Mouse (Mus musculus) lung, postnatal 0 days (tissue): ENCODE data around the gene Sstr4.

Experiments
- CTCF ChIP-seq: IDR thresholded peaks from 2 replicates; pipeline ENCODE4 v1.5.1; 2016; ENCODE audit warnings: antibody characterized with exemption, mild to moderate bottlenecking
- EP300 ChIP-seq: IDR thresholded peaks from 2 replicates; pipeline ENCODE4 v1.6.1; 2016; ENCODE audit warnings: antibody characterized with exemption, mild to moderate bottlenecking, control low read depth

DNA sequence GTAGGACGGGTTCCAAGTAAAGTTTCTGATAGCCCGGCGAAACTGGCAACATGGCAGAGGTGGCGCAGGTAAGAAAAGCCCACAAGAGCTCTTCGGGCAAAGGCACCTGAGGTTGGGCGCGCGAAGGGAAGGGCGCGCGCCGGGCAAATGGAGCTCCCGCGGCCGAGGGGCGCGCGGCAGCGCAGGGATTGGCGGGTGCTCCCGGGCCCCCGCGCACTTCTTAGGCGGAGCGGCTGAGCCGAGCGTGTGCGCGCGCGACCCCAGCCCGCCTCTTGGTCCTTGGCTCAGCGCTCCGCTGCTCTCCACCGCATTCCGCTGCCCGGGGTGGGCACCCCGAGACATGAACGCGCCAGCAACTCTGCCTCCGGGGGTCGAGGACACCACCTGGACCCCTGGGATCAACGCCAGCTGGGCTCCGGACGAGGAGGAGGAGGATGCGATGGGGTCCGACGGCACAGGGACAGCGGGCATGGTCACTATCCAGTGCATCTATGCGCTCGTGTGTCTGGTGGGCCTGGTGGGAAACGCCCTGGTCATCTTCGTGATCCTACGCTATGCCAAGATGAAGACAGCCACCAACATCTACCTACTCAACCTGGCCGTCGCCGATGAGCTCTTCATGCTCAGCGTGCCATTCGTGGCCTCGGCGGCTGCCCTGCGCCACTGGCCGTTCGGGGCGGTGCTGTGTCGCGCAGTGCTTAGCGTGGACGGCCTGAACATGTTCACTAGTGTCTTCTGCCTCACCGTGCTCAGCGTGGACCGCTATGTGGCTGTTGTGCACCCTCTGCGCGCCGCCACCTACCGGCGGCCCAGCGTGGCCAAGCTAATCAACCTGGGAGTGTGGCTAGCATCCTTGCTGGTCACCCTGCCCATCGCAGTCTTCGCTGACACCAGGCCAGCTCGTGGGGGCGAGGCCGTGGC, at the start of gene Sstr4:
- TF ChIP-seq CTCF = peak; percentile 84
- no peak for TF ChIP-seq EP300
